Mouse (Mus musculus): ENCODE data around the gene Fbxw13.
"Not testable (repeated sequence)": the region's sequence is repeated elsewhere in the genome, so short reads cannot be mapped to it uniquely, and the experiment has no call there.

DNA sequence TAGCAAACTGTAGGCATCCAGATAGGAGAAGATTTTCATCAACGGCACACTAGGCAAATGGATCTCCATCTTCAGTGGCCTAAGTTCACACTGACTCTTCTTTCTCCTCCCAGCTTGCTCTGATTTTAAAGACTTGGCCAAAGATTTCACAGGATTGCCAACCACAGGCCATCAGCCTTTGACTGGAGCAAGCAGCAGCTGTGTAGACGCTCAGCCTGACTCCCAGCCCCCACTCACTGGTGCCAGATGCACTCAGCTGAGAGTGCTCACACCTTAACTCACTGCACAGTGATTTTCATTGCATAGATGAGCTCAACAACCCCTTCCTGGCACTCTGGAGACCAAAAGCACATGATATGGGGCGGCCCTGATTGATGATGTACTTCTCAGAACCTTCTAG lies at the start of gene Fbxw13:
- TF ChIP-seq EP300 (IDR thresholded peaks at IDR 0.05; ENCODE audit: insufficient read depth, low read depth, low read length); POLR2A (IDR thresholded peaks at IDR 0.05; ENCODE audit: insufficient read depth, low read length): not testable (repeated sequence)

Measured in ES-Bruce4 (cell line).